Mouse (Mus musculus) erythroid progenitor cell, adult 5-6 weeks (primary cell): ENCODE results near the gene Rtn3. TPM values are rescaled to one million over a fixed set of nuclear protein-coding genes. Genes with fewer than 3 reads are reported as not detected.

Experiments
- ATAC-seq: replicated peaks from 2 replicates; pipeline ENCODE4 v1.8.0; 2016; ENCODE audit warnings: moderate number of reproducible peaks, mild to moderate bottlenecking, moderate TSS enrichment, inconsistent platforms; ENCODE audit not compliant: poor library complexity, low FRiP score, severe bottlenecking
- total RNA-seq, 2 experiments: library from RNA; stranded (forward) in 1 of 2; stranded (reverse) in 1 of 2; fragments of 150-400 nt in 1 of 2; fragments of 186-747, 209-891 nt in 1 of 2; gene quantifications; 2 replicates each; pipeline versions ENCODE4 v1.2.3 to v1.2.4; 2015 to 2017; ENCODE audit warnings: low replicate concordance in 2 of 2

Gene Rtn3
- total RNA-seq, 2 experiments from 2014 or later: 55.3 to 116 TPM

GRCm38 (mm10) chr19:7396867-7397826 lies 85.9 kb downstream of the Rtn3 start:
- 0 out of 2 replicates have a peak, but pooled peaks have one; percentile 34 for ATAC-seq

GRCm38 (mm10) chr19:7388488-7388887 lies 94.6 kb downstream of the Rtn3 start:
- no peak for ATAC-seq

- ATAC-seq: no peak
Observed at GRCm38 (mm10) chr19:7386042-7386441, 97.0 kb downstream of the Rtn3 start.

- ATAC-seq: peak; percentile 98
Observed at GRCm38 (mm10) chr19:7382903-7383865, 99.9 kb downstream of the Rtn3 start, which contains the start of gene Spindoc. Gene Spindoc (minus strand): TSS chr19:7382994.

- ATAC-seq: peak; percentile 58
Observed at GRCm38 (mm10) chr19:7382248-7382902, 100.7 kb downstream of the Rtn3 start.

- ATAC-seq: no peak
Observed at GRCm38 (mm10) chr19:7381906-7382247, 101.2 kb downstream of the Rtn3 start.

GRCm38 (mm10) chr19:7377639-7378038 lies 105.4 kb downstream of the Rtn3 start:
- ATAC-seq: no peak

Other genes with a start within 250 kb of the Rtn3 start
- gene Naa40, start 242.1 kb downstream of the Rtn3 start, total RNA-seq (2015; ENCODE audit: low replicate concordance): 35.6 and 47.2 TPM in 2 replicates
- gene Naa40, start 242.1 kb downstream of the Rtn3 start, total RNA-seq (2017; ENCODE audit: low replicate concordance): 44.8 and 57.3 TPM in 2 replicates
- gene Rcor2, start 216.0 kb downstream of the Rtn3 start, total RNA-seq (2015; ENCODE audit: low replicate concordance): 2.2 TPM in 1 of 2 replicates, not detected in the other
- 0.53 TPM in 1 of 2 replicates, not detected in the other for gene Rcor2, start 216.0 kb downstream of the Rtn3 start, total RNA-seq (2017; ENCODE audit: low replicate concordance)
- 48.7 and 54.1 TPM in 2 replicates for gene Mark2, start 141.4 kb downstream of the Rtn3 start, total RNA-seq (2015; ENCODE audit: low replicate concordance)
- gene Mark2, start 141.4 kb downstream of the Rtn3 start, total RNA-seq (2017; ENCODE audit: low replicate concordance): 38.4 and 51.5 TPM in 2 replicates
- 4.2 TPM in 1 of 2 replicates, not detected in the other for gene Spindoc, start 100.3 kb downstream of the Rtn3 start, total RNA-seq (2015; ENCODE audit: low replicate concordance)
- gene Spindoc, start 100.3 kb downstream of the Rtn3 start, total RNA-seq (2017; ENCODE audit: low replicate concordance): 0.15 and 2.2 TPM in 2 replicates
- 1.1 TPM in 1 of 2 replicates, not detected in the other for gene 2700081O15Rik, start 65.7 kb downstream of the Rtn3 start, total RNA-seq (2015; ENCODE audit: low replicate concordance)
- gene 2700081O15Rik, start 65.7 kb downstream of the Rtn3 start, total RNA-seq (2017; ENCODE audit: low replicate concordance): 0.39 TPM in 1 of 2 replicates, not detected in the other
- gene Atl3, start 10.8 kb upstream of the Rtn3 start, total RNA-seq (2015; ENCODE audit: low replicate concordance): 36.8 and 46.9 TPM in 2 replicates
- 49.4 and 53.0 TPM in 2 replicates for gene Atl3, start 10.8 kb upstream of the Rtn3 start, total RNA-seq (2017; ENCODE audit: low replicate concordance)
- 46.5 and 56.6 TPM in 2 replicates for gene Pla2g16, start 74.2 kb upstream of the Rtn3 start, total RNA-seq (2015; ENCODE audit: low replicate concordance)
- gene Pla2g16, start 74.2 kb upstream of the Rtn3 start, total RNA-seq (2017; ENCODE audit: low replicate concordance): 45.8 and 73.4 TPM in 2 replicates
- gene Lgals12, start 123.9 kb upstream of the Rtn3 start, total RNA-seq (2015; ENCODE audit: low replicate concordance): not detected in 2 replicates
- gene Lgals12, start 123.9 kb upstream of the Rtn3 start, total RNA-seq (2017; ENCODE audit: low replicate concordance): not detected in 2 replicates
- gene Hrasls5, start 129.3 kb upstream of the Rtn3 start, total RNA-seq (2015; ENCODE audit: low replicate concordance): not detected in 2 replicates
- not detected in 2 replicates for gene Hrasls5, start 129.3 kb upstream of the Rtn3 start, total RNA-seq (2017; ENCODE audit: low replicate concordance)
- not detected in 2 replicates for gene Slc22a19, start 228.0 kb upstream of the Rtn3 start, total RNA-seq (2015; ENCODE audit: low replicate concordance)
- not detected in 2 replicates for gene Slc22a19, start 228.0 kb upstream of the Rtn3 start, total RNA-seq (2017; ENCODE audit: low replicate concordance)